Mouse (Mus musculus) liver, postnatal 0 days (tissue): Measurements from ENCODE around the gene Vdr.

ENCODE experiments used
- CTCF ChIP-seq: sonication (generic); IDR thresholded peaks from 2 replicates; pipeline ENCODE4 v1.5.1; 2016; ENCODE audit warnings: antibody characterized with exemption, low read depth
- EP300 ChIP-seq: IDR thresholded peaks from 2 replicates; pipeline ENCODE4 v1.6.1; 2016; ENCODE audit warnings: antibody characterized with exemption, low read depth, mild to moderate bottlenecking

GRCm38 (mm10) chr15:97949706-97950105 lies 39.3 kb upstream of the Vdr start:
- TF ChIP-seq CTCF (no peak), EP300 (no peak)
